Mouse (Mus musculus): ENCODE data around the gene Dazl.

GRCm38 (mm10) chr17:50292661-50293171 lies 720 bp downstream of the Dazl start:
- TF ChIP-seq POLR2A (IDR thresholded peaks at IDR 0.05; ENCODE audit: extremely low read depth, insufficient read depth, low read length) (no peak), CTCF (IDR thresholded peaks at IDR 0.05; ENCODE audit: low read depth, low read length) (peak; percentile 67)

Measured in liver, adult 2 months (tissue).